Mouse (Mus musculus): ENCODE results near the gene Abcg8.

DNA sequence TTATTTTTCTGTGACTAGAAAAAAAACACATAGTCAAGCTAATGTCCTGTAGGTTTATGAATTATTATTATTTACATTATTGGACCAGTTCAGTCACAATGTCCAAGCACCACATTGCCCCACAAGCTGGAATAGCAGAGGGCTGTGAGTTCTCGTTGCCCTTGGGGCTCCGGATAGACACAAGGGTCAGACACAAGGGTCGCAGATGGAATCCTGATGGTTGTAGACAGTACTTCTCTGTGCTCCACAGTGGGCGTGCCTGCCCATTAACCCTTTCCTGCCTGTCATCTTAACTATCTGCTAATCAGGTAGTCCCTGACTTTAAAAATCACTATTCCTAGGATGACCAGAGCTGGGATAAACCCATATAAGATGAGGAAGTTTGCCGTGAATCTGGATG, 17.9 kb upstream of the Abcg8 start:
- TF ChIP-seq CTCF (IDR thresholded peaks at IDR 0.05) (no peak), EP300 (IDR thresholded peaks at IDR 0.05; ENCODE audit: insufficient read depth, low read depth, low read length) (no peak), POLR2A (IDR thresholded peaks at IDR 0.05; ENCODE audit: insufficient read depth, low read depth, low read length) (no peak)
